Mouse (Mus musculus): ENCODE results near the gene Vmn2r14.
"Not testable (repeated sequence)": the region's sequence is repeated elsewhere in the genome, so short reads cannot be mapped to it uniquely, and the experiment has no call there.

Vmn2r14 gene

GRCm38 (mm10) chr5:109224608-109225007 is at the start of gene Vmn2r14:
Gene Vmn2r14, minus strand, starts transcription at chr5:109224708.
- no peak for TF ChIP-seq GATA4 (IDR thresholded peaks at IDR 0.05; ENCODE audit: insufficient replicate concordance, low read length)

- not testable (repeated sequence) for TF ChIP-seq GATA4 (IDR thresholded peaks at IDR 0.05; ENCODE audit: insufficient replicate concordance, low read length)
Measured at GRCm38 (mm10) chr5:109192099-109192498, 32.4 kb downstream of the Vmn2r14 start, which contains the start of gene Vmn2r13. Gene Vmn2r13, minus strand, starts transcription at chr5:109192199.
